Mouse (Mus musculus) left cerebral cortex, adult 2 months (tissue): ENCODE measurements around the gene Crispld2. TPM values are rescaled to one million over a fixed set of nuclear protein-coding genes. Genes with fewer than 3 reads are reported as not detected.

Experiments used
- DNase-seq, 2 experiments: peaks; one replicate each; pipeline ENCODE4 v3.0.0; 2021 to 2022; ENCODE audit warnings: low spot score in 2 of 2, mixed read lengths in 1 of 2; ENCODE audit errors: extremely low spot score in 1 of 2
- H3K27ac ChIP-seq: fragments of 200-600 bp; 2 replicates; pipeline ENCODE4 v1.8.1; 2022
- H3K4me3 ChIP-seq: fragments of 200-600 bp; 2 replicates; pipeline ENCODE4 v1.8.1; 2022
- CTCF ChIP-seq: fragments of 200-600 bp; IDR thresholded peaks from 2 replicates; pipeline ENCODE4 v1.8.1; 2022; ENCODE audit warnings: antibody characterized with exemption, mild to moderate bottlenecking, moderate library complexity
- intact Hi-C: fragments of 180-260 bp; cut with DNase I; formaldehyde crosslinking; loops from one replicate; pipeline ENCODE4 v1.15.1; 2025
- total RNA-seq, 2 experiments: library from RNA; stranded (reverse); gene quantifications; 2 replicates each; pipeline ENCODE4 v1.2.3; 2021

The Crispld2 gene
- total RNA-seq, 2 experiments from 2014 or later: 2.3 to 3.4 TPM

GRCm38 (mm10) chr8:120057078-120057477 is 64.8 kb downstream of the Crispld2 start:
- Histone ChIP-seq H3K4me3 (no peak overlapping the region), H3K27ac (no peak overlapping the region)
- TF ChIP-seq CTCF: no peak
- DNase-seq: no peak
- intact Hi-C loops: no loop called here

DNA sequence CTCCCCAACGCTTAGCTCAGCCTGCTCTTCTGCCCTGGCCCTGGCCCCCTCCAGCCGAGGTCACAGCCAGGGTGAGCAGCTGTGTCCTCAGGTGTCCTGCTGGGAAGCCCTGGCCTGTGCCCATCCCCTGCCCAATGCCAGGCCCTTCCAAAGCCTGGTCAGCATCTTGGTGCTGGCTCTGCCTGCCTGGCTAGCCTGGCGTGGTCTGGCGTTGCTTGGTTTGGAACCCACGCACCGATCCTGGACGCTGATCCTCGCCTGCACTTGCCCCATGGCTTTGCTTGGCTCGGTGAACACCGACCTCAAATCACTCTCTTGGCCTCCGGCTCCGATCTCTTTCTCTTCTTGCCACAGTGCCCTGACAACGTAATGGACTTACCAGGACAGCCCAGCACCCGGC is 70.5 kb downstream of the Crispld2 start:
- Histone ChIP-seq H3K4me3 (no peak overlapping the region), H3K27ac (no peak overlapping the region)
- intact Hi-C loops: no loop called here
- TF ChIP-seq CTCF: no peak
- no peak for DNase-seq

DNA sequence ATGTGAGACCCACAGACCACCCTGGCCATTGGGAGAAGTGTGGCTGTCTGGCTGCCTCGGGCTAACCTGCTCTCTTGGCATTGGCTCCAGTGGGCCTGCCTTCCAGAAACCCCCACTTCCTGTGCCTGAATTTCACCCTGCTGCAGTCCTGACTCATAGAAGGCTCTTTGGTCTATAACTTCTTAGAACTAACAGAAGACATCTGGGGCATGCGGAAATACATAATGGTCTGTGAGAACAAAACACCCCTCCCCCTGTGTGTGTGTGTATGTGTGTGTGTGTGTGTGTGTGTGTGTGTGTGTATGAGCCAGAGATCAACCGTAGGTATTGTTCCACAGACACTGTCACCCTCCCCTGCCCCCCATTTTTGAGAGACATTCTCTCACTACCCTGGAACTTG is 71.1 kb downstream of the Crispld2 start:
- DNase-seq: no peak
- TF ChIP-seq CTCF: no peak
- H3K4me3 ChIP-seq: no peak overlapping the region
- H3K27ac ChIP-seq: no peak overlapping the region
- intact Hi-C loops: no loop called here

GRCm38 (mm10) chr8:120065611-120066010 is 73.4 kb downstream of the Crispld2 start:
- no peak overlapping the region for H3K4me3 ChIP-seq
- no peak for TF ChIP-seq CTCF
- DNase-seq: no peak
- intact Hi-C loops: no loop called here
- H3K27ac ChIP-seq: no peak overlapping the region

- TF ChIP-seq CTCF: no peak
- Histone ChIP-seq H3K4me3 (no peak overlapping the region), H3K27ac (no peak overlapping the region)
- no peak for DNase-seq
- intact Hi-C loops: no loop called here
Measured at GRCm38 (mm10) chr8:120066226-120066625, 74.0 kb downstream of the Crispld2 start.

- intact Hi-C loops: no loop called here
- DNase-seq: no peak
- Histone ChIP-seq H3K4me3 (no peak overlapping the region), H3K27ac (no peak overlapping the region)
- no peak for TF ChIP-seq CTCF
Measured at GRCm38 (mm10) chr8:120067936-120068668, 75.9 kb downstream of the Crispld2 start.

- peak; percentile 75 to 87 for DNase-seq
- Histone ChIP-seq H3K27ac (no peak overlapping the region), H3K4me3 (no peak overlapping the region)
- intact Hi-C loops: loop anchor here (1.0 to 10.0 kb wide), 4 partner anchors 79 to 387 kb away; partner anchors contain the start of gene Crispld2
- TF ChIP-seq CTCF: peak; percentile 95
Measured at GRCm38 (mm10) chr8:120071684-120072083, 79.4 kb downstream of the Crispld2 start.

DNA sequence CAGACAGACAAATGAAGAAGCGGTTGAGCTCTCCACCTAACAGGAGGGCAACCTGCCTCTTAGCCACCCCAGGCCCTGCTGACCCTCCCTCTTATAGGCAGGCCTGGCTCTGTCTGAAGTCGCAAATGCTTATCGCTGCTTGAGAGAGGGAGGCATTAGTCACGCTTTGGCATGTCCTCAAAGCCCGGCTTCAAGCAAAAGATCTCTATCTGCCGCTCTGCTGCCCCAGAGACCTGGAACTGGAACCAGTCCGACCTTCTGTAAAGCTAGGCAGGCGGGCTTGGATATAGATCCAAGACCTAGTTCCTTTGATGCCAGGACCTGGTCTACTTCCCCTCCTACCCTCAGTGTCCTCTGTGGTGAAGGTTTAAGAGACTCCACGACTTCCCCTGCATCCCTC is 80.0 kb downstream of the Crispld2 start:
- no peak overlapping the region for H3K4me3 ChIP-seq
- TF ChIP-seq CTCF: no peak
- DNase-seq: no peak
- intact Hi-C loops: loop anchor here (10.0 kb wide), 2 partner anchors 287 to 387 kb away; no protein-coding TSS in a partner anchor
- no peak overlapping the region for H3K27ac ChIP-seq

DNA sequence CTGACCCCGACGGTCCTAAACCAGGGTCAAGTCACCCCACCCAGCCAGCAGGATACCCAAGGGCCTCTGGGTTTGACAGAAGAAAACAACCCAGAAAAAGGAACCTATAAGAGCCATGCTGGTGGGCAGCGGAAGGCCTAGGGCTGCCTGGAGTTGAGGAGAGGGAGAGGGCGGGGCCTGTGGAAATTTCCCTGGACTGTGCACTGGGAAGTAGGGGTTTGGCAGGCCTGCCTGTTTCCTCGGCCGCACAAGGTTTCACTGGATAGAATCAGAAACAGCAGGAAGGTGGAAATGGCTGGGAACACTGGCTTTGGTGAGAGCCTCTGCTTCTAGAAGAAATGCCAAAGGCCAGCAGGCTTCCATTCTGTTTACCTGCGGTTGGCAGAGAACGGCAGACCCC is 80.6 kb downstream of the Crispld2 start:
- no peak for DNase-seq
- H3K27ac ChIP-seq: no peak overlapping the region
- no peak for TF ChIP-seq CTCF
- intact Hi-C loops: loop anchor here (10.0 kb wide), 2 partner anchors 288 to 388 kb away; no protein-coding TSS in a partner anchor
- no peak overlapping the region for H3K4me3 ChIP-seq

DNA sequence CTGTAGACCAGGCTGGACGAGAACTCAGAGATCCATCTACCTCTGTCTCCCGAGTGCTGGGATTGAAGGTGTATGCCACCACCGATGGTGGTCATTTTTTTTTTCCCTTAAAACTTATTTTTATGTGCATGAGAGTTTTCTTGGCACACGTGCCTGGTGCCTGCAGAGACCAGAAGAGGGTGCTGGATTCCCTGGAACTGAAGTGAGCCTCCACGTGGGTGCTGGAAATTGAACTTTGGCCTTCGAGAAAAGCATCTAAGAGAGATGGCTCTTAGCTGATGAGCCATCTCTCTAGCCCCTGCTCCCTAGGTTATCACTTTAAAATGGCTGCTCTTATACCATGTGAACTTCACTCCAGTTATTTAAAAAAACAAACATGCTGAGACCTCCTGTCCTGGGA is 82.3 kb downstream of the Crispld2 start:
- intact Hi-C loops: loop anchor here (10.0 kb wide), 2 partner anchors 290 to 390 kb away; no protein-coding TSS in a partner anchor
- DNase-seq: no peak
- TF ChIP-seq CTCF: no peak
- Histone ChIP-seq H3K4me3 (no peak overlapping the region), H3K27ac (no peak overlapping the region)

GRCm38 (mm10) chr8:120075347-120075746 is 83.1 kb downstream of the Crispld2 start:
- no peak for DNase-seq
- H3K27ac ChIP-seq: no peak overlapping the region
- TF ChIP-seq CTCF: no peak
- intact Hi-C loops: loop anchor here (10.0 kb wide), 2 partner anchors 291 to 391 kb away; no protein-coding TSS in a partner anchor
- H3K4me3 ChIP-seq: no peak overlapping the region

DNA sequence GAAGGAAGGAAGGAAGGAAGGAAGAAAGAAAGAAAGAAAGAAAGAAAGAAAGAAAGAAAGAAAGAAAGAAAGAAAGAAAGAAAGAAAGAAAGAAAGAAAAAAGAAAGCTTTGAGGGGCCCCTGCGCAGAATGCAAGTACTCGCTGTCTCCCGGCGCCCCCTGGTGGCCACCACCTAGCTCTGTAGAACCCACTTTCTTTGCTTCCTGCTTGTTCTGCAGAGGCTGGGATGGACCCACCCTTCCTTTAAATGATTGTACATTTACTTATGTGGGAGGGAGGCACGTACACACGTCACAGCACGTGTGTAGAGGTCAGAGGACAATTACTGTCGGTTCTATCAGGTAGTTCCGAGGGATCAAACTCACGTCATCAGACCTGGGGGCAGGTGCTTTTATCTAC is 85.8 kb downstream of the Crispld2 start:
- no peak overlapping the region for H3K27ac ChIP-seq
- intact Hi-C loops: loop anchor here (1.0 to 10.0 kb wide), 3 partner anchors 134 to 393 kb away; no protein-coding TSS in a partner anchor
- DNase-seq: peak; percentile 76 to 82
- peak; percentile 84 for TF ChIP-seq CTCF
- H3K4me3 ChIP-seq: no peak overlapping the region

- H3K27ac ChIP-seq: no peak overlapping the region
- no peak for TF ChIP-seq CTCF
- intact Hi-C loops: loop anchor here (10.0 kb wide), 2 partner anchors 295 to 395 kb away; no protein-coding TSS in a partner anchor
- no peak for DNase-seq
- no peak overlapping the region for H3K4me3 ChIP-seq
Measured at GRCm38 (mm10) chr8:120079361-120079760, 87.1 kb downstream of the Crispld2 start.
